Mouse (Mus musculus): ENCODE measurements around the gene Vkorc1.

- no peak for TF ChIP-seq POLR2A (IDR thresholded peaks at IDR 0.05; ENCODE audit: insufficient read depth, low read length)
- no peak for TF ChIP-seq CTCF (IDR thresholded peaks at IDR 0.05; ENCODE audit: low read depth, low read length)
- TF ChIP-seq EP300 (IDR thresholded peaks at IDR 0.05; ENCODE audit: insufficient read depth, low read depth, low read length) = no peak
Measured at GRCm38 (mm10) chr7:127907939-127908338, 12.5 kb upstream of the Vkorc1 start.
